Mouse (Mus musculus): ENCODE results near the gene Zfp78.
"Not testable (repeated sequence)": the region's sequence is repeated elsewhere in the genome, so short reads cannot be mapped to it uniquely, and the experiment has no call there.

Zfp78 gene

DNA sequence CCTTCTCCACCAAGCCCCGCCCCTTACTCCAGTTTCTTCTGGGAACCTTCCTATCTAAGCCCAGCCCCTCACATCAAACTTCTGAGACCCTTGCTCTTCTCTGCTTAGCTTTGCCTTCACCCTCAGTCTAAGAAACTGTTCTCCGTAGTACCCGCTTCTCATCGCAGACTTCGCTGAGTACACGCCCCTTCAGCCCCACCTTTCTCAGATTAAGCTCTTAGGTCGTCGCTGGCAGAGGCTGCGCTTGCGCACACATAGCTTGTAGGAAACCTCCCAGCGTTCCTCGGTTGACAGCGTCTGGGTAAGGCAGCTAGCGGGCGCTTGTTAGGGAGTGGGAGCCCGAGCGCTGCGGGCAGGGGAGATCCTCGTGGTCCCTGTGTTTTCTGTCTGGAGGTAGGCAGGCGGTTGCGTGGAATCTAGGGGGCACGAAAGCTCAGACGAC, at the start of gene Zfp78:
Zfp78 (plus strand) TSS at position 234 of the 442 bp plus-strand sequence.
- DNase-seq: peak in 1 of 2 experiments; percentile 83

DNA sequence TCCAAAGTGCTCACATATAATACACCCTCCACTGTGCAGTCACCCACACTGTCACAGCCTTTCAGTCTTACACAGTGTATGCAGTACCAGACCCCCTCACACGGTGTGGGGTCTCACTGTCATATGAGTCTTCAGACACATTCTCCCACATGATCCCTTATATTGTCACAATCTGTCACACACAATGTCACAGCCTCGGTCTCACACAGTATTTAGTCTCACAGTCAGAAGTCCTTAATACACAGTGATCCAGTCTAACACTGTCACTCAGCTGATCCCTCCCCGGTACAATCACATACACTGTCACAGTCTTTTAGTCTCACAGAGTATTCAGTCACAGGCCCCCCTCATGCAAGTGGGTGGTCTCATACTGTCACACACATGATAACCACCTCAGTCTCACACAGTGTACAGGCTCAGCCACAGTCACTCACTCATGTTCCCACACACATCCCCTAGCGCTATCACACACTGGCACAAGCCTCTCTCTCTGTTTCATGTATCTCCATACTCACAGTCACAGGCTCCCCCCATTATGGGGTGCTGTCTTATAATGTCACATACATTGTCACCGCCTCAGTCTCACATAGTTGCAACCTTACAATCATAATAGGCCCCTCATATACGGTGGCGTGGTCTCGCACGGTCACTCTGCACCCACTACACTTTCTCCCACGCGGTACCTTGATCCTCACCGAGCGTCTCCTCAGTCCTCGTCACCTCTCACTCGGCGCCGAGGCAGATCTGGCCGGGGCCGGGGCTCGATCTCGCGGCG, 32.4 kb upstream of the Zfp78 start:
- peak in 1 of 2 experiments; percentile 19 for DNase-seq

GRCm38 (mm10) chr7:6331233-6331956, 31.7 kb upstream of the Zfp78 start, which contains the start of gene Zfp583:
Zfp583 (minus strand) TSS chr7:6331285.
- peak; percentile 90 for DNase-seq

DNA sequence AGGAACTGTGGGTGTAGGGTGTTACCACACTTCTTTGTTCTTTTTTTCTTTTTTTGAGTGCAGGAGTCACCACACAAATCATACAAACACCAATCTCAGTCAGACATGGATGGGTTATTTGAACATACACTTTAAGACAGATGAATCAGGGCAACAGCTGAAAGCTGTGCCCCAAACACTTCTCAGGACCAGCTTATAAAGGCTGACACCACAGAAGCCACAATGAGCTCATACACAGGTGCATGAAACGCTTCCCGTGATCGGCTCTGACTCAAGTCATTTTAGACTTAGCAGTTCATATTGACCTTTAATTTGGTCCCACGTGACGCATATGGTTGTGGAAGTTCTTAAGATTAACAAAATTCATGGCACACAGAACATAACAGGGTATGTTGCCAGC, 23.2 kb upstream of the Zfp78 start:
- DNase-seq: no peak

GRCm38 (mm10) chr7:6343501-6344071, 19.5 kb upstream of the Zfp78 start, which contains the start of gene Gm3854:
Gm3854 (plus strand) TSS chr7:6343759.
- DNase-seq: peak; percentile 76 to 84

GRCm38 (mm10) chr7:6344124-6344523, 19.0 kb upstream of the Zfp78 start:
- no peak for DNase-seq

DNA sequence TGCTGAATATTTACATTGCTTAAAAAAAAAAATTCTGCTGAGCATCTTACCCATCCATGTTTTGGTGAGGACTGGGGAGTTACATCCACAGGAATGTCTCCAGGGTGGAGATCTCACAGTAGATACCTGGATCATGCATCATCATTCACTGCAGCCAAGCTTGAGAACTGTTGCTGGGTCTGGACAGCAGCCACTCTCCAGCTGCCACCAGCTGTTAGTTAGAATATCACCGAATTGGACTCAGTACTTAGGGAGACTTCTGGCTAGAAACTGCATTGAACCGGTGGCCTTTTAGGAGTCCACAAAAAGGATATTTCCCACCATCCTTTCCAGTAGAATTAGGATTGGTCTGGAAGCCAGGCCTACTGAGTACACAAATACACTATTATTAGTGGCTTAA, 5.0 kb upstream of the Zfp78 start:
- DNase-seq: no peak

DNA sequence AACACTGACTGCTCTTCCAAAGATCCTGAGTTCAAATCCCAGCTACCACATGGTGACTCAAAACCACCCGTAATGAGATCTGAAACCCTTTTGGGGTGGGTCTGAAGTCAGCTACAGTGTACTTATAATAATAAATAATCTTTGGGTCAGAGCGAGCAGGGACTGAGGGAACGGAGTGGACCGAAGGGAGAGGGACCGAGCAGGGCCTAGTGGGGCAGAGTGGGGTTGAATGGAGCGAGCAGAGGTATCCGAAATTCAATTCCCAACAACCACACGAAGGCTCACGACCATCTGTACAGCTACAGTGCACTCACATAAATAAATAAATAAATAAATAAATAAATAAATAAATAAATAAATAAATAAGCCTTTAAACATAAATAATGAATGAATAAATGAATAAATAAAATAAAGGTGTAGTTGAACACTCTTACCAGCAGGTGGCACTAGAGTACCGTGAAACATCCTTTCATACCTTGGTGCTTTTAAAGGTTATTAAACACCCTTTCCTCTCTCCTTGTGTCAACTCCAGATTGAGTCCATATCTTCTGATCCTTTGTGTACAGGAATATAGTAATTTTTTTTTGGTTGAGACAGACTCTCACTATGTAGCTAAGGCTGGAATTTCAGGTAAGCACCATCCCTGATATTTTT, 4.0 kb upstream of the Zfp78 start:
- DNase-seq: peak in 1 of 2 experiments; percentile 34

DNA sequence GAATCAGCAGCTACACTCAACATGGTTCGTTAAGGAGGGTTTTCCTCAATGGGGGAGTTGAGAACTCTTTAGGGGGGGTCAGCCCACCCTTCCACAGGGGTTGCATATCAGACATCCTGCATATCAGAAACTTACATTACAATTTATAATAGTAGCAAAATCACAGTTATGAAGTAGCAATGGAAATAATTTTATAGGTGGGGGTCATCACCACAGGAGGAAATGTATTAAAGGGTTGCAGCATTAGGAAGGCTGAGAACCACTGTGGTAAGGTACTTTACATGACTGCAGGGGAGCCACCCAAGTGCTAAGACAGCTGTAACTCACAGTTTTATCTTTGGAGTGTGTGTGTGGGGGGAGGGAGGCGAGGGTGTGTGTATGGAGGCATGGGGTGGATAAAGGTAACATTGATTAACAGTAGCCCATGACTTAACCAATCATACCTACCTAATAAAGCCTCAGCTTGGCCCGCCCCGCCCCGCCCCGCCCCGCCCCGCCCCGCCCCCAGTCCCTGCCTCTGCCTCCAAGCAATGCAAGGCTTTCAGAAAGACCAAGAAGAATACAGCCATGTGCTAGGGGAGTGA, 2.5 kb upstream of the Zfp78 start:
- no peak for DNase-seq

DNA sequence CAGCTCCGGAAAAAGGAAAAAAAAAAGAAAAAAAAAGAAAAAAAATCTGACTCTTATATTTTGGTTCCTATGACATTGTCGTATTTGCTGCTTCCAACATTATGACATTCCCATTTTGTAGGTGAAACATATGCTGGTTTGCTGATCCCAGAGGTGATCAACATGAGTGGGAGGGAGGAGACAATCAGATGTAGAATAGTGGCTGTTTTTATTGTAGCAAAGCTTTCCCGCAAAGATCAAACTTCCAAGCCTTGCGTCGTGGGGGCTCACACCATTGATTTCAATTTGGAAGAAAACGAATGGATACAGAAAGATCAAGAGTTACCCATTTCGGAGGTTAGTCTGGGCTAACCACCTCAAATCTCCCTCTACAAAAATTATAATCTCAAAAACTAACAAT, 1.3 kb upstream of the Zfp78 start:
- no peak for DNase-seq

GRCm38 (mm10) chr7:6362268-6363046, 623 bp upstream of the Zfp78 start:
- DNase-seq: peak; percentile 98

DNA sequence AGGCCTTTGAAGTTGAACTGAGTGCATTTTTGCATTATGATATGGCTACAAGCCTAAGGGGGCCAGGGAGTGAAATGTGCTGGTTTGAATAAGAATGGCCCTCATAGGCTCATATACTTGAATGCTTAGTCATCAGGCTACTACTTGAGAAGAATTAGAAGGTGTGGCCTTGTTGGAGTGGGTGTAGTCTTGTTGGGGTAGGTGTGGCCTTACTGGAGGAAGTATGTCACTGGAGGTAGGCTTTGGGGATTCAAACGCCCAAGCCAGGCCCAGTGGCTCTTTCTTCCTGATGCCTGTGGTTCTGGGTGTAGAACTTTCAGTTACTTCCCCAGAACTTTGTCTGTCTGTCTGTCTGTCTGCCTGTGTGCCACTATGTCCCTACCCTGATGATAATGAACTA, 1.7 kb downstream of the Zfp78 start:
- no peak for DNase-seq

GRCm38 (mm10) chr7:6367185-6367584, 4.1 kb downstream of the Zfp78 start:
- no peak for DNase-seq

DNA sequence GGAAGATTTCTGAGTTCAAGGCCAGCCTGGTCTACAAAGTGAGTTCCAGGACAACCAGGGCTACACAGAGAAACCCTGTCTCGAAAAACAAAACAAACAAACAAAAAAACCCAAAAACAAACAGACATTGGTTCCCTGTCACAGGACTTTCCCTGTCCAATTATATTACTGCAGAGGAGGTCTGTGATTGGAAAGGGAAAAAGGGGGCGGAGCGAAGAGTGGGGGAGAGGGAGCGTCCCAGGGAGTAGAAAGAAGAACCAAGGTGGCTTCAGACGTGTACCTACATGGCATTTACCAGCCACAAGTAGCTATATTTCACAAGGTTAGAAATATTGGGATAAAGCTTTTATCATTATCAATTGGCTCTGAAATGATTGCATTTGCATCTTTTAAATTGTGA, 5.1 kb downstream of the Zfp78 start:
- not testable (repeated sequence) for DNase-seq

DNA sequence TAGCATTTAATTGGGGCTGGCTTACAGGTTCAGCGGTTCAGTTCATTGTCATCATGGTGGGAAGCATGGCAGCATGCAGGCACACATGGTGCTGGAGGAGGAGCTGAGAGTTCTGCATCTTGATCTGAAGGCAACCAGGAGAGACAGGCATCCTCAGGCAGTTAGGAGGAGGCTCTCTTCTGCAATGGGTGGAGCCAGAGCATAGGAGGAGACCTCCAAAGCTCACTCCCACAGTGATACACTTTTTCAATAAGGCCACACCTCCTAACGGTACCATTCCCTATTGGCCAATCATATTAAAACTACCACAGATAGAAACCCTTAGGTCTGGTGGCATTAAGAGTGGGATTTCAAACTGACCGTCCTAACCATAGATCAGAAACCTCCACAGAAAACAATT, 6.4 kb downstream of the Zfp78 start:
- no peak for DNase-seq

DNA sequence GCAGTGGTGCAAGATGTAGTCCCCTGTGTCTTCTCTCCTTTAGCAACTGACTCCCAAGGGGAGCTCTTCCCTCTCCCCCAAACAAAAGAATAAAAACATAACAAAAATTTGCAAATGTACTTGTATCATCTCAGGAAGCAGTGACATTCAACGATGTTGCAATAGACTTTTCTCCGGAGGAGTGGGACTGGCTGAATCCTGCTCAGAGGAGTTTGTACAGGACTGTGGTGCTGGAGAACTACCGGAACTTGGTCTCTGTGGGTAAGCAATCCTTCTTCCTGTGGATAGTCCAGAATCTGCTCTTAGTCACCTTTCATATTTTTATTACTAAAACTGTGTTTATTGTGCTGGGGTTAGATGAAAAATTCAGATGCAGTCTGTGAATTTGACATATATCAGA, 9.9 kb downstream of the Zfp78 start:
- no peak for DNase-seq

- no peak for DNase-seq
These were observed 15.4 kb downstream of the Zfp78 start for GRCm38 (mm10) chr7:6378441-6378840.

- DNase-seq: no peak
These were observed 18.4 kb downstream of the Zfp78 start for GRCm38 (mm10) chr7:6381431-6381830.

DNA sequence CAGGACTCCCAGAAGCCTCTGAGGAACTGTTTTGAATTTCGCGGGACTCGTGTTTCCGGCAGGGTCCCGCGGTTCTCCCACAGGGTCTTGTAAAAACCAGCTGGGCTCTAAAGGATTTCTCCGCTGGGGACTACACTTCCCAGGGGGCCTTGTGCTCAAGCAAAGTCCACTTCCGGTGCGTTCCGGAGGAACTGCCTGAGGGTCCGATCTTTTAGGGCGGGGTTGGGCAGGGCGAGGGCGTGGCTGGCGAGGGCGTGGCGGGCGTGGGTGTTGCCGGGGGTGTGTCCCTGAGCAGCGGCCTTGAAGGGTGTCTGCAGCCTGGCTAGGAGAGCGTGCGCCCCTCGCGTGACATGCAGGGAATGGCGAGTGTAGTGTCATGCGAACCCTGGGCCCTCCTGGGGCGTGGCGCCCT, 20.0 kb downstream of the Zfp78 start, which contains the start of gene Zfp28:
Zfp28 (plus strand) TSS at position 252 of the 412 bp plus-strand sequence.
- peak; percentile 88 to 90 for DNase-seq

- DNase-seq: no peak
These were observed 20.9 kb downstream of the Zfp78 start for GRCm38 (mm10) chr7:6384011-6384410.

- DNase-seq: no peak
These were observed 23.9 kb downstream of the Zfp78 start for GRCm38 (mm10) chr7:6386995-6387394.

DNA sequence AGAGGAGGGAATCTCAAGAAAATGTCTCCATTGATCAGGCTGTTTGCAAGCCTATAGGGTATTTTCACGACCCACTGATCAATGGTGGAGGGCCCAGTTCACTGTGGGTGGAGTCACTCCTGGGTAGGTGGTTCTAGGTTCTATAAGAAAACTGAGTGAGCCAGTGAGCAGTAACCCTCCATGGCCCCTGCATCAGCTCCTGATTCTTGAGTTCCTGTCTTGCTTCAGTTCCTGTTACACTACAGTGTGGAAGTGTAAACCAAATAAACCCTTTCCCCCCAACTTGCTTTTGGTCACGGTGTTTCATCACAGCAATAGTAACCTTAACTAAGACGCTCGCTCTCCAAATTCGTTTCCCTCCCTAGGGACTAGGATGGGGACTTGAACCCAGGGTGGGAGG, 25.9 kb downstream of the Zfp78 start:
- DNase-seq: no peak

All from cerebellum, postnatal 36 days (tissue).